Comparison of ENCODE assay signal across 30 mouse cellular contexts in the genomic region with DNA sequence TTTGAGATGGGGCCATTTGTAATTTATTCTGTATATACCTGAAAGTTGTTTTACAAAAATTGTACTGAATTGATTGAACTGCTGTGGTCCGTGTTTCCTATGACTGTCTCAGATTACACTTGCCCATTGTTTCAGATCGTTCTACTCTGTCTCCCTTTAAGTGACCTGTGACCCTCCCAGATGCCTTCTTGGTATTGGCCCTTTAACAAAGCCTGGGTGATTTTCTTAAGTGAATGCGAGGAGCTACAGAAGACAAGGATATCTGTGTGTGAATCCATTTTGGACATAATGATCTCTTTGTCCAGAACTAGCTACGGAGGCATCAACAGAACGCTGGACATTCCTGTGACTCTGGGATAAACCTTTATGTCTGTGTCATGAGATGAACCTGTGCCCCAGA. TPM values are rescaled to one million over a fixed set of nuclear protein-coding genes. Genes with fewer than 3 reads are reported as not detected.
DNase-seq lines count a peak whose midpoint lies in the region; ATAC-seq lines count a peak whose summit lies in the region.
"Had no signal": no experiment of that assay in that cellular context is flagged by ENCODE, and none has a peak within 500 bp of the region (broad histone marks: within the 10 kb centered on the region; RNA-seq: fewer than 3 reads in every experiment).

No protein-coding gene starts in this region.

- 21% methylated on average over 5 of the region's 5 CpGs for WGBS in hindbrain, embryonic 11.5 days
- 19% methylated on average over 5 of the region's 5 CpGs for WGBS in hindbrain, embryonic 12.5 days
- 37% methylated on average over 5 of the region's 5 CpGs for WGBS in forebrain, embryonic 15.5 days

- H3K27ac ChIP-seq in hindbrain, embryonic 11.5 days (ENCODE audit: low read depth, low read length), result no peak overlapping the region
- no peak overlapping the region for H3K27ac ChIP-seq in hindbrain, embryonic 12.5 days
- no peak overlapping the region for H3K27ac ChIP-seq in forebrain, embryonic 15.5 days (replicated peaks)
- H3K27ac ChIP-seq: embryonic facial prominence, embryonic 13.5 days; forebrain, embryonic 13.5 days; gastrocnemius, adult 2 months; heart, embryonic 13.5 days had no signal

- no peaks in the 10 kb centered on the region for H3K4me1 ChIP-seq in hindbrain, embryonic 11.5 days (replicated peaks; ENCODE audit: control insufficient read depth, insufficient read depth, low read length)
- H3K4me1 ChIP-seq in hindbrain, embryonic 12.5 days, result no peaks in the 10 kb centered on the region
- no peaks in the 10 kb centered on the region for H3K4me1 ChIP-seq in forebrain, embryonic 15.5 days
- H3K4me1 ChIP-seq: embryonic facial prominence, embryonic 13.5 days; forebrain, embryonic 13.5 days; heart, embryonic 13.5 days had no signal

- H3K9ac ChIP-seq in hindbrain, embryonic 11.5 days (ENCODE audit: low read depth, low read length), result no peak overlapping the region
- no peak overlapping the region for H3K9ac ChIP-seq in hindbrain, embryonic 12.5 days
- H3K9ac ChIP-seq in forebrain, embryonic 15.5 days (replicated peaks), result no peak overlapping the region
- H3K9ac ChIP-seq: embryonic facial prominence, embryonic 13.5 days; forebrain, embryonic 13.5 days; forebrain, postnatal 0 days; heart, embryonic 13.5 days; hindbrain, embryonic 14.5 days had no signal

- H3K4me2 ChIP-seq in hindbrain, embryonic 11.5 days (replicated peaks; ENCODE audit: low read depth, low read length), result no peak overlapping the region
- no peak overlapping the region for H3K4me2 ChIP-seq in hindbrain, embryonic 12.5 days (replicated peaks)
- no peak overlapping the region for H3K4me2 ChIP-seq in forebrain, embryonic 15.5 days (replicated peaks)
- H3K4me2 ChIP-seq: embryonic facial prominence, embryonic 13.5 days; forebrain, embryonic 13.5 days; heart, embryonic 13.5 days; hindbrain, embryonic 14.5 days had no signal

- ATAC-seq in hindbrain, embryonic 11.5 days (ENCODE audit: low FRiP score), result no peak
- ATAC-seq in hindbrain, embryonic 12.5 days (ENCODE audit: low FRiP score), result no peak
- ATAC-seq in forebrain, embryonic 15.5 days (replicated peaks), result no peak
- ATAC-seq: activated CD4-positive, CD25-positive, alpha-beta regulatory T cell, adult 4 months; forebrain, embryonic 13.5 days; forebrain, postnatal 0 days; intestine, postnatal 0 days; Patski had no signal

- H3K36me3 ChIP-seq in hindbrain, embryonic 11.5 days (ENCODE audit: control insufficient read depth, insufficient read depth, low read length), result no peaks in the 10 kb centered on the region
- H3K36me3 ChIP-seq in hindbrain, embryonic 12.5 days, result peaks cover 23% of the 10 kb centered on the region
- H3K36me3 ChIP-seq in forebrain, embryonic 15.5 days, result peaks cover 29% of the 10 kb centered on the region

- DNase-seq in hindbrain, embryonic 11.5 days (ENCODE audit: low spot score), result peak; percentile 20
- peak; percentile 22 for DNase-seq in ZHBTc4 (ENCODE audit: low read depth, low spot score)
- peak; percentile 55 for DNase-seq in embryo, embryonic 11 days
- peak; percentile 61 for DNase-seq in mesoderm, embryonic 11.5 days (ENCODE audit: low read depth, low spot score)
- DNase-seq in thymus, adult 18-20 months, result no peak
- DNase-seq: adrenal gland, adult 8-10 months; adrenal gland, postnatal 25 days; B cell, adult 2 months; cerebellum, adult 11-12 months; cerebellum, adult 8-10 months; cerebellum, postnatal 14 days; forebrain, postnatal 0 days; gastrocnemius, adult 2 months; gastrocnemius, postnatal 14 days; heart, adult 18-20 months; heart, postnatal 14 days; heart, postnatal 4 days; kidney, adult 2 months had no signal

- H3K9me3 ChIP-seq in hindbrain, embryonic 11.5 days (ENCODE audit: control insufficient read depth, low read length), result no peaks in the 10 kb centered on the region
- H3K9me3 ChIP-seq in hindbrain, embryonic 12.5 days (replicated peaks), result no peaks in the 10 kb centered on the region
- H3K9me3 ChIP-seq in forebrain, embryonic 15.5 days, result no peaks in the 10 kb centered on the region
- H3K9me3 ChIP-seq: embryonic facial prominence, embryonic 13.5 days; forebrain, embryonic 13.5 days; G1E; heart, embryonic 13.5 days had no signal

- H3K27me3 ChIP-seq in hindbrain, embryonic 11.5 days (ENCODE audit: control insufficient read depth, insufficient read depth, low read length), result 0 out of 2 replicates have a peak, but pooled peaks cover 2% of the 10 kb centered on the region
- H3K27me3 ChIP-seq in hindbrain, embryonic 12.5 days, result no peaks in the 10 kb centered on the region
- no peaks in the 10 kb centered on the region for H3K27me3 ChIP-seq in forebrain, embryonic 15.5 days
- H3K27me3 ChIP-seq: CH12.LX; embryonic facial prominence, embryonic 13.5 days; forebrain, embryonic 13.5 days; heart, embryonic 13.5 days; Patski had no signal

- H3K4me3 ChIP-seq in hindbrain, embryonic 11.5 days (ENCODE audit: low read depth, low read length), result no peak overlapping the region
- no peak overlapping the region for H3K4me3 ChIP-seq in hindbrain, embryonic 12.5 days
- H3K4me3 ChIP-seq in forebrain, embryonic 15.5 days, result no peak overlapping the region
- H3K4me3 ChIP-seq: embryonic facial prominence, embryonic 13.5 days; erythroblast, embryonic 14.5 days; forebrain, embryonic 13.5 days; gastrocnemius, adult 2 months; heart, embryonic 13.5 days had no signal

RNA-seq across cellular contexts. Expression of gene Smarcal1, which starts 52.2 kb away (rescaled TPM):
- 32.1 and 33.6 TPM in 2 replicates for polyA plus RNA-seq in hindbrain, embryonic 11.5 days (2014; fragmentation: Nextera tagmentation; extraction: Ambion mirVana)
- polyA plus RNA-seq in hindbrain, embryonic 12.5 days (2016; fragmentation: Nextera tagmentation; extraction: Ambion mirVana), result 31.2 and 34.5 TPM in 2 replicates
- polyA plus RNA-seq in forebrain, embryonic 15.5 days (2015; fragmentation: Nextera tagmentation; extraction: Ambion mirVana), result 26.9 and 28.2 TPM in 2 replicates

Comparison
In these comparisons a context has a peak if more than half of its experiments do, and no peak if none do; other contexts are left out.
1. DNase-seq: peak in hindbrain, embryonic 11.5 days (single experiment), ZHBTc4 (single experiment), embryo, embryonic 11 days (single experiment) and mesoderm, embryonic 11.5 days (single experiment); none in thymus, adult 18-20 months (0 of 2).